Mouse (Mus musculus): ENCODE results near the gene Zhx3. TPM values are rescaled to one million over a fixed set of nuclear protein-coding genes. Genes with fewer than 3 reads are reported as not detected.

Zhx3 gene
- total RNA-seq, 2 experiments from 2014 or later, result 24.2 to 29.0 TPM

DNA sequence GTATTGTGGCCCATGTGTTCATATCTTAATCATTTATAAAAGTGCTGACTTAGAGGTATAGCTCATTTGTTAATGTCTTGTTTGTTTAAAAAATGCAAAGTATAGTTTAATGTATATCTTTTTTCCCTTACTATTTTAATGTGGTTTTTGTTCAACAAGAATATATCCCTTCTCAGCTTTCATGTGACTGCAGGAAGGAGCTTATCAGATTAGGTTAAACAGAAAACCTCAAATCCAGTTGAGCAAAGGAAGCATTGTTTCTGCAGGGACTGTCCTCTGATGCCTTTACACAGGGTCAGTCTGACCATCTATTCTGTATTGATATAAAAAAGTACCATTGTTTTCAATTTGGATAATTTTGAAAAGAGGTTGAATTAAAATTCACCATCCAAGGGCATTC, 170.0 kb downstream of the Zhx3 start:
- no peak overlapping the region for H3K27ac ChIP-seq
- no peak overlapping the region for H3K4me3 ChIP-seq
- intact Hi-C loops (cut with DNase I), result no loop called here
- no peak for DNase-seq
- no peak for TF ChIP-seq CTCF (IDR thresholded peaks at IDR 0.05)

DNA sequence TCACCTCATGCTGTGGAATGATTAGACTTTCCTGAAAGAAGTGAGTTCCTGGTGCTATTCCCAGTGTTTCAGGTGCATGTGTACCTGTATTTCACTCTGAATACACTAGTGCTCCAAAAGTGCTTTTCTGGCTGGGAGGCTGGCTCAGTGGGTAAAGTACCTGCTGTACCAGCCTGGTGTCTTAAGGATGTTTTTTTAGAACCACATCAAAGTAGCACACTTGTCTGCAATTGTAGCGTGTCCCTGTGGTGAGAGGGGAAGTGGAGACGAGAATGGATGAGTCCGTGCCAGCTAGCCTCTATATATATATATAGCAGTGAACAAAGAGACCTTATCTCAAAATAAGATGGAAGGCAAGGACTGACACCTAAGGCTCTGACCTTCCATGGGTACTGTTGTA, 171.2 kb downstream of the Zhx3 start:
- Histone ChIP-seq H3K4me3 (no peak overlapping the region), H3K27ac (no peak overlapping the region)
- TF ChIP-seq CTCF (IDR thresholded peaks at IDR 0.05), result no peak
- no peak for DNase-seq
- intact Hi-C loops (cut with DNase I), result no loop called here

DNA sequence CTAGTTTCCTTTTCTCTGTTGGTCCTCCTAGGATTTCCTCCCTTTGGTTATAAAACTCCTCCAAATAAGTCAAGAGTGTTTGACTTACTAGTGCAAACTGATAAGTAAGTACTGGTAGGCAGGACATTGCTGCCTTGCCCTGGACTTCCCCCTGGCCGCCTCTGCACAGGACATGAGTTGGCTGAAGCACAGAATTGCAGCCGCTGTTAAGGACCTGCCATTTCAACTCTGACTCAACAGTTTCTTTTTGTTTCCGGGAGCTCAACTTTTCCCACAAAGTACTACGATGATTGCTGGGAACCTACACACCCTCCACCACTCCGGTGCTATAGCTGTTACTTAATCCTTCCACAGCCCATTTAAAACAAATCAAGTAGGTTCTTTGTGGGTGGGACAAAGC, 172.5 kb downstream of the Zhx3 start:
- H3K27ac ChIP-seq, result peak overlapping the region; percentile 65
- peak; percentile 63 for DNase-seq
- TF ChIP-seq CTCF (IDR thresholded peaks at IDR 0.05), result no peak
- 0 out of 2 replicates have a peak overlapping the region, but pooled peaks have one; percentile 5 for H3K4me3 ChIP-seq
- intact Hi-C loops (cut with DNase I), result no loop called here

Other genes starting within 250 kb of the Zhx3 start
- gene Top1, start 227.1 kb downstream of the Zhx3 start, total RNA-seq (2021), result 10 to 100 TPM; 39.5 to 53.2 TPM
- gene Plcg1, start 141.7 kb downstream of the Zhx3 start, total RNA-seq (2021), result 10 to 100 TPM; 24.9 to 25.3 TPM
- gene Lpin3, start 7.7 kb upstream of the Zhx3 start, total RNA-seq (2021), result 1 to 10 TPM; 3.2 to 5.0 TPM
- under 1 TPM; 0.20 to 0.23 TPM for gene Emilin3, start 39.3 kb upstream of the Zhx3 start, total RNA-seq (2021)
- 10 to 100 TPM; 18.0 to 21.0 TPM for gene Chd6, start 236.1 kb upstream of the Zhx3 start, total RNA-seq (2021)

Measured in gastrocnemius, adult 2 months (tissue).